Mouse (Mus musculus) hindbrain, embryonic 12.5 days (tissue): Measurements from ENCODE around the gene Gas1. TPM values are rescaled to one million over a fixed set of nuclear protein-coding genes. Genes with fewer than 3 reads are reported as not detected.

Source experiments
- ATAC-seq: fragments of 200-750 bp; cut with Nextera tagmentation; 2 replicates; pipeline ENCODE4 v1.8.0; 2017; ENCODE audit warnings: moderate TSS enrichment; ENCODE audit not compliant: low FRiP score
- H3K27ac ChIP-seq: fragments of 300-500 bp; sonication (generic); 2 replicates; pipeline ENCODE4 v1.5.1; 2016; ENCODE audit warnings: mild to moderate bottlenecking
- H3K27me3 ChIP-seq: fragments of 300-500 bp; sonication (generic); 2 replicates; pipeline ENCODE4 v1.6.1; 2016; ENCODE audit warnings: mild to moderate bottlenecking
- H3K36me3 ChIP-seq: fragments of 300-500 bp; sonication (generic); 2 replicates; pipeline ENCODE4 v1.6.1; 2016; ENCODE audit warnings: mild to moderate bottlenecking
- H3K4me1 ChIP-seq: fragments of 300-500 bp; sonication (generic); 2 replicates; pipeline ENCODE4 v1.6.1; 2016
- H3K4me2 ChIP-seq: fragments of 300-500 bp; sonication (generic); replicated peaks from 2 replicates; pipeline ENCODE4 v1.6.1; 2016; ENCODE audit warnings: mild to moderate bottlenecking
- H3K4me3 ChIP-seq: fragments of 300-500 bp; sonication (generic); 2 replicates; pipeline ENCODE4 v1.5.1; 2016; ENCODE audit warnings: mild to moderate bottlenecking
- H3K9ac ChIP-seq: fragments of 300-500 bp; sonication (generic); 2 replicates; pipeline ENCODE4 v1.6.1; 2016; ENCODE audit warnings: mild to moderate bottlenecking, moderate library complexity
- H3K9me3 ChIP-seq: fragments of 300-500 bp; sonication (generic); replicated peaks from 2 replicates; pipeline ENCODE4 v1.6.1; 2016; ENCODE audit warnings: mild to moderate bottlenecking
- WGBS: fragments of 180-500 bp; shearing (Covaris S2); methylation state at CpG from one replicate; pipeline ENCODE4 v1.1.7; 2016; 5-methylcytosine and 5-hydroxymethylcytosine counted together
- polyA plus RNA-seq: library from polyadenylated mRNA; unstranded; fragments of >200 nt; fragmentation: Nextera tagmentation; extraction: Ambion mirVana; gene quantifications from 2 replicates; pipeline ENCODE4 v1.2.1, GENCODE M21; 2016

Gene Gas1
- polyA plus RNA-seq, 1 experiment from 2014 or later: 159 TPM

DNA sequence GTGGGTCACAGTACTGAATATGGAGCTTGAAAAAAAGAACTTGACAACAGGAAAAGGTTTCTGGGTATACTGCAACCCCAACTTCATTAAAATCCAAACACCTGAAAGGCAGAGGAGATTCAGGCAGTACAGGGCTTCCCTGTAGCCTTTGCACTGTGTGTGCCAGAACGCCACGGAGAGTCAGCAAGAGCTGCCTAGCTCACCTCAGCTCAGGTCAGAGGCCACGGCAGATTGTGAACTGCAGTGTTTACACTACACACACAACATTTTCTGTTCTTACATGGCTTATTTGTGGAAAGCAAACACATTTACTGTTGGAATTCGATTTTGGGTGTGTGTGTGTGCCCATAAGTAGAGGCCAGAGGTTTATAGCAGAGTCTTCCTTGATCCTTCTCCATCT, 5.2 kb upstream of the Gas1 start:
- H3K4me2 ChIP-seq: no peak overlapping the region
- no peak for ATAC-seq
- H3K9ac ChIP-seq: no peak overlapping the region
- H3K36me3 ChIP-seq: no peaks in the 10 kb centered on the region
- no peak overlapping the region for H3K4me3 ChIP-seq
- H3K4me1 ChIP-seq: peaks cover 5% of the 10 kb centered on the region; the same call in 1 of the 2 replicates
- H3K9me3 ChIP-seq: no peaks in the 10 kb centered on the region
- H3K27ac ChIP-seq: no peak overlapping the region
- H3K27me3 ChIP-seq: no peaks in the 10 kb centered on the region
- 55% methylated on average over 4 of the region's 4 CpGs for WGBS

- Histone ChIP-seq H3K4me2 (no peak overlapping the region), H3K36me3 (no peaks in the 10 kb centered on the region), H3K9ac (no peak overlapping the region), H3K9me3 (no peaks in the 10 kb centered on the region), H3K27me3 (no peaks in the 10 kb centered on the region), H3K4me1 (peaks cover 11% of the 10 kb centered on the region), H3K4me3 (no peak overlapping the region), H3K27ac (no peak overlapping the region)
- WGBS: 71% methylated on average over 4 of the region's 4 CpGs
- ATAC-seq: no peak
Measured at GRCm38 (mm10) chr13:60179641-60180040, 2.5 kb upstream of the Gas1 start.

DNA sequence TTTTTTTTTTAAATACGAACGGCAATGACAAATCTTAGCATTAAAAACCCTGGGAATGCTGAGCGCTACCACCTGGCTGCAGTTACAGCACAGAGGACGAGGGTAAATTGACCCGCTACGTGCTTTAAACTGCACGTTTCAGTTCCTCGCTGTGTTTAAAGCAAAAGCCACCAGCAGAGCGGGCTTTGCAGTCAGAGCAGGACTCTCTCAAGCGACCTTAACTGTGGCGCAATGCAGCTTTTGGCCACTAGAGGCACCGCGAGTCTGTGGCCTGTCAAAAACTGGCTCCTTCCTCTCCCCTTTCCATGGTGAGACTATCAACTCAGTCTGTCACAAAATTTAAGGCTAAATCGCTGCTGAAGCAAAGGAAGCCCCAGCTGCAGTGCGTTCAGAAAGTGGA, 1.3 kb upstream of the Gas1 start:
- no peaks in the 10 kb centered on the region for H3K27me3 ChIP-seq
- H3K9me3 ChIP-seq: no peaks in the 10 kb centered on the region
- H3K27ac ChIP-seq: peak overlapping the region; percentile 99
- ATAC-seq: no peak
- under 1% methylated on average over 15 of the region's 15 CpGs for WGBS
- peak overlapping the region; percentile 82 for H3K4me2 ChIP-seq
- peak overlapping the region; percentile 46 for H3K9ac ChIP-seq
- H3K4me1 ChIP-seq: peaks cover 19% of the 10 kb centered on the region
- no peaks in the 10 kb centered on the region for H3K36me3 ChIP-seq
- H3K4me3 ChIP-seq: peak overlapping the region; percentile 90

GRCm38 (mm10) chr13:60177797-60178110, 589 bp upstream of the Gas1 start:
- Histone ChIP-seq H3K36me3 (no peaks in the 10 kb centered on the region), H3K27ac (peak overlapping the region; percentile 99), H3K4me3 (peak overlapping the region; percentile 90), H3K9ac (peak overlapping the region; percentile 46), H3K4me1 (peaks cover 23% of the 10 kb centered on the region), H3K9me3 (no peaks in the 10 kb centered on the region), H3K4me2 (peak overlapping the region; percentile 82), H3K27me3 (no peaks in the 10 kb centered on the region)
- ATAC-seq: no peak
- WGBS: 1% methylated on average over 13 of the region's 13 CpGs

GRCm38 (mm10) chr13:60176776-60177105, 424 bp downstream of the Gas1 start:
- H3K4me2 ChIP-seq: peak overlapping the region; percentile 82
- no peaks in the 10 kb centered on the region for H3K9me3 ChIP-seq
- H3K4me1 ChIP-seq: peaks cover 34% of the 10 kb centered on the region
- no peaks in the 10 kb centered on the region for H3K36me3 ChIP-seq
- H3K9ac ChIP-seq: peak overlapping the region; percentile 95
- H3K4me3 ChIP-seq: peak overlapping the region; percentile 90
- no peak; the same call in 1 of the 2 replicates for ATAC-seq
- WGBS: under 1% methylated on average over 52 of the region's 53 CpGs
- no peaks in the 10 kb centered on the region for H3K27me3 ChIP-seq
- peak overlapping the region; percentile 99 for H3K27ac ChIP-seq

DNA sequence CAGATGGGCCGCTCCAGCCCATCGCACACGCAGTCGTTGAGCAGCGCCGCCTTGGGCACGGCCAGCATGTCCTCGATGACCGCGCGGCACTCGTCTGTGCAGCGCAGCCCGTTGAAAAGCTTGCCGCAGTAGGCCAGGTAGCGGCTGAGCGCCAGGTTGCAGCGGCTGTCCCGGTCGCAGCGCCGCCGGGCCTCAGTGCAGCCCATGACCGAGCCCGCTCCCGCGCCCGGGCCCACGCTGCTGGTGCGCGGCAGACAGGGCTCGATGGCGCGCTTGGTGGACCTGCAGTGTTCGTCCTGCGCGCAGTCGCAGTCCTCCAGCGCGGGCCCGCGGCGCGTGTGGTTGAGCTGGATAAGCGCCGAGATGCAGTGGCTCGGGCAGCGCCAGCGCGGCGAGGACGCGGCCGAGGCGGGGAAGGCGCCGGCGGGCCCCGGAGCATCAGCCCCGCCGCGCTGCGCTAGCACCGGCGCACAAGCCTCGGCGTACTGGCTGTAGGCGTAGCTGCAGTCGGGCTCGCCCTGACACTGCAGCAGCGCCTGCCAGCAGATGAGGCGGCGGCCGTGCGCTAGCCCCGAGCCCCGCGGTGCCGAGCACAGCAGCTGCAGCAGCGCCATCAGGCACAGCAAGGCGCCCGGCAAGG, 909 bp downstream of the Gas1 start:
- ATAC-seq: peak; percentile 51
- WGBS: under 1% methylated on average over 82 of the region's 82 CpGs
- peak overlapping the region; percentile 82 for H3K4me2 ChIP-seq
- H3K27me3 ChIP-seq: no peaks in the 10 kb centered on the region
- H3K4me3 ChIP-seq: peak overlapping the region; percentile 90
- peaks cover 38% of the 10 kb centered on the region for H3K4me1 ChIP-seq
- peak overlapping the region; percentile 99 for H3K27ac ChIP-seq
- no peaks in the 10 kb centered on the region for H3K9me3 ChIP-seq
- H3K36me3 ChIP-seq: no peaks in the 10 kb centered on the region
- peak overlapping the region; percentile 95 for H3K9ac ChIP-seq

DNA sequence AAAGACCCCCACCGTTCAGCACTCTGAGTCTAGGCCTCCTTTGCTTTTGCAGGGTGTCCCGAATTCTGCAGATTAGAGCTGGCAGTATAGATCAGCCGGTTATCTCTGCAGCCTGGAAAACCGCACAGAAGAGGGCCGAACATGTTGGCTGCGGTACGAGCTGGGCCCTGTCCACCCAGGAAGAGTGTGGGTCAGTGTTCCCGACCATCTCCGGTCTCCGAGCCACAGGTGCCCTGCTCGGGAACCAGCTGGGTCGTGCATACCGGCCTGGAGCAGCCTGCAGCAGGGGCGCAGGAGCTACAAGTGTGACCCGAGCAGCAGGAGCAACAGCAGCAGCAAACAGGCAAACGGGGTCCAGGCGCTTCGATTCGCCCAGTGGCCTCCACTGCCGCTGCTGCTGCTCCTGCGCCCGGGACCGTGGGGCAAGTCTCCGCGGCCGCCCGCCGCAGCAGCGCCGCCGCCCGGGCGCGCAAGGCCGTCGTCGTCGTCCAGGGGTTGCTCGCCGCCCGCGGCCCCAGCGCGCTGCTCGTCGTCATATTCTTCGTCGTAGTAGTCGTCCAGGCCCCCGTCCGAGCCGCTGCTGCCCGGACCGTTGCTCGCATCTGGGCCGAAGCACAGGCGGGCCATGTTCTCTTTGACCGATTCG, 1.6 kb downstream of the Gas1 start:
- Histone ChIP-seq H3K4me2 (peak overlapping the region; percentile 82), H3K9ac (peak overlapping the region; percentile 95), H3K27ac (peak overlapping the region; percentile 99), H3K4me1 (peaks cover 44% of the 10 kb centered on the region), H3K4me3 (peak overlapping the region; percentile 90), H3K27me3 (no peaks in the 10 kb centered on the region), H3K36me3 (no peaks in the 10 kb centered on the region), H3K9me3 (no peaks in the 10 kb centered on the region)
- WGBS: under 1% methylated on average over 44 of the region's 59 CpGs
- ATAC-seq: 0 out of 2 replicates have a peak, but pooled peaks have one; percentile 0

DNA sequence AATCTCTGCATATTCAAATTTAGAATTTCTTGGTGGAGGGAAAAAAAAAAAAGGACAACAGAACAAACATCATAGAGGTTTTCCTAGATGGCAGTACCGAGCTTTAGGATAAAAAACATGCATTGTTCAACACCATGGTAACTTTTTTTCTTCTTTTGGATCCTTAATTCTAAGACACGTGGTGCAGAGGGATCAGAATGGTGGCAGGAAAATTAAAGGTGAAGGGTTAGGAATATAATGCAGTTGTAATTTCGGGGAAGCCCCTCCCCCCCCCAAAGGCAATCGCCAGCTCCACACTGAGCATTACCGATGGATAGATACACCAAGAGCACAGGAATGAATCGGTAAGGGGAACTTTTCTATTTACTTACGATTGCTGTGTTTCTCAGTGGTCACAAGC, 2.2 kb downstream of the Gas1 start:
- Histone ChIP-seq H3K4me1 (peaks cover 44% of the 10 kb centered on the region), H3K36me3 (no peaks in the 10 kb centered on the region), H3K4me3 (peak overlapping the region; percentile 90), H3K4me2 (peak overlapping the region; percentile 82), H3K27me3 (no peaks in the 10 kb centered on the region), H3K9ac (peak overlapping the region; percentile 95), H3K27ac (peak overlapping the region; percentile 99), H3K9me3 (no peaks in the 10 kb centered on the region)
- 0% methylated on average over 7 of the region's 7 CpGs for WGBS
- ATAC-seq: no peak

DNA sequence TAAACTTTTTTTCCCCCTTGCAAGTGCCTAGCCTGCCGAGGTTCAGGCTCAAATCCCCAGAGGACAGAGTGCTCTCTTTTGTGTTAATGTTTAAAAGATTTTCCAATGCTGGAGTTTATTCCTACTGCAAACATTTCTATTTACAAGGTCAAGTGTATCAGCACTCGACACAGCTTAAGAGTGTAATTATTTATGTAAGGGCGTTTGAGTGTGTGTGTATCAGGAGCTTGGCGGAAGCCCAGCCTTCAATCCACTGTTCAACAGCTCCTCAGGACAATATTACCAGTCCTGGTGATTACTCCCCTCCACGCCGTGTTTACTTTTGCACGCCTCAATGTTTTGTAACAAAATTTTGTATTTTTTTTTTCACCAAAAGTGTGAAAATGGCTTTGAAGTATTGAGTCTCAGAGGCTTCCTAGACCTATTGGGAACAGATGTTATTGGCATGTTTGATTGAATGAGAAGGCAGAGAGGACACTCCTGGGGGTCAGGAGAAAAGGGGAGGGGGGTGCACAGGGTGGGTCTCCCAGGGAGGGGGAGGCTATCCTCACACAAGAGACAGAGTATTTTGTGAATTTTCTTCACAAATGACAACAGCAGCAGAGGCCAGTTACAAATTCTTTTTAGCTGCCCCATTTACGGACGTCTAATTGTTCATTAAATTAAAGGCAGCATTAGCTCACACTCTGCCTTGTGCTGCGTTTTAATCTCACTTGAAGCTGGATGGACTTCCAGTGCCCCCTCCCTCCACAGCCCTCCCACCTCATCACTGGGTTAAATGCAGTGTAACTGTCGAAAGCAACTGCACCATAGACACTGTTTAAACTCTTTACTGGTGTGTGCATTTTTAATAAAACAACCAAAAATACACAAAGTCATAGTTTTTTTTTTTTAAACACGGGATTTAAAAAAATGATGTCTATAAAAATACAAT, 3.3 kb downstream of the Gas1 start:
- Histone ChIP-seq H3K27me3 (0 out of 2 replicates have a peak, but pooled peaks cover 2% of the 10 kb centered on the region), H3K9me3 (no peaks in the 10 kb centered on the region), H3K4me2 (peak overlapping the region; percentile 82), H3K4me1 (peaks cover 42% of the 10 kb centered on the region), H3K9ac (peak overlapping the region; percentile 50), H3K27ac (peak overlapping the region; percentile 66), H3K36me3 (no peaks in the 10 kb centered on the region), H3K4me3 (peak overlapping the region; percentile 90)
- no peak for ATAC-seq
- 4% methylated on average over 12 of the region's 12 CpGs for WGBS

DNA sequence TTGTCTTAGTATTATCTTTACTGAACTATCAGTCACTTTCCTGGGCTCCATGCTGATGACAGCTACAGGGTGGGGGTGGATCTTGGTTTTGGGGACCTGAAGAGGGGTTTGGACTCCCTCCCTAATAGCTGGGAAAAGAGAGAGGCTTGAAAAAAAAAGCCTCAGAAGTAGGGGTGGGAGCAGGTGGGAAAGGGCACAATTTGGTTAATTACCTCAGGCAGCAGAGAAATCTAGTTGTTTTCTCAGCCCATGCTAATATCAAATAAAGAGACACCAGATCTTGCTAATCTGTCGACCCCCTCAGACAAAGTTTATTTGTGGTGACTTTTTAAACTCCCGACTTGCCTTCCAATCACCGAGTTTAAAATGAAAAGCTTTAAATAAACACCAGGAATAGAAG, 4.0 kb downstream of the Gas1 start:
- H3K9ac ChIP-seq: no peak overlapping the region
- peaks cover 39% of the 10 kb centered on the region for H3K4me1 ChIP-seq
- ATAC-seq: no peak
- H3K4me3 ChIP-seq: peak overlapping the region; percentile 90; the same call in 1 of the 2 replicates
- H3K27ac ChIP-seq: no peak overlapping the region
- WGBS: 5% methylated on average over 3 of the region's 3 CpGs
- 0 out of 2 replicates have a peak, but pooled peaks cover 5% of the 10 kb centered on the region for H3K27me3 ChIP-seq
- peak overlapping the region; percentile 82 for H3K4me2 ChIP-seq
- no peaks in the 10 kb centered on the region for H3K36me3 ChIP-seq
- no peaks in the 10 kb centered on the region for H3K9me3 ChIP-seq

- Histone ChIP-seq H3K27ac (peak overlapping the region; percentile 60), H3K27me3 (0 out of 2 replicates have a peak, but pooled peaks cover 5% of the 10 kb centered on the region), H3K4me2 (peak overlapping the region; percentile 82), H3K4me1 (peaks cover 39% of the 10 kb centered on the region), H3K9me3 (no peaks in the 10 kb centered on the region), H3K4me3 (0 out of 2 replicates have a peak overlapping the region, but pooled peaks have one; percentile 12), H3K9ac (no peak overlapping the region), H3K36me3 (no peaks in the 10 kb centered on the region)
- no peak for ATAC-seq
- 14% methylated on average over 7 of the region's 7 CpGs for WGBS
Measured at GRCm38 (mm10) chr13:60172366-60173017, 4.7 kb downstream of the Gas1 start.

DNA sequence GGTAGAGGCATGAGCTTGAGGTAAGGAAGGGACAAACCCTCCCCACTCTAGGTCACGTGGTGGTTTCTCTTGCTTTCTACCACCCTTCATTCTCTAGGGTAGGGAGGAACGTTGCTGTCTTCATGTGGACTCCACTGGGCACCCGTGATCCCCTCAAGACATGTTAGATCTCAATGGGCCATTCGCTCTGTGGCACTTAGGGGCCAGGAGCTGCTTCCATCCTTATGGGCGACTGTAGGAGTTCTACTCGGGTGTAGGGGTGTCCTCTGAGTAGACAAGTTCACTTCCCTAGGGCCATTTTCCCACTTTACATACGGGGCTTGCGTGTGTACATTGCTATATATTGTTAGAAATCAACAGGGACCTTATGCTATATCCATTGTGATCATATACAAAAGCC, 5.4 kb downstream of the Gas1 start:
- peaks cover 39% of the 10 kb centered on the region for H3K4me1 ChIP-seq
- H3K4me3 ChIP-seq: no peak overlapping the region
- no peak for ATAC-seq

More for the DNA sequence above, 5.4 kb downstream of the Gas1 start:
- Histone ChIP-seq H3K9ac (no peak overlapping the region), H3K36me3 (no peaks in the 10 kb centered on the region), H3K4me2 (no peak overlapping the region), H3K27me3 (0 out of 2 replicates have a peak, but pooled peaks cover 5% of the 10 kb centered on the region), H3K27ac (peak overlapping the region; percentile 40), H3K9me3 (no peaks in the 10 kb centered on the region)
- WGBS: 54% methylated on average over 8 of the region's 8 CpGs
